Mouse (Mus musculus) spleen, postnatal 36 days (tissue): ENCODE results near the gene Syt12.
"Not testable (repeated sequence)": the region's sequence is repeated elsewhere in the genome, so short reads cannot be mapped to it uniquely, and the experiment has no call there.

Experiments used
- DNase-seq, 2 experiments: peaks; one replicate each; pipeline ENCODE4 v3.0.0; 2022; ENCODE audit warnings: low spot score in 2 of 2, mixed read lengths in 1 of 2

Syt12 gene

GRCm38 (mm10) chr19:4491080-4491695 is 13.9 kb upstream of the Syt12 start:
- no peak for DNase-seq

GRCm38 (mm10) chr19:4487877-4488276 is 10.6 kb upstream of the Syt12 start:
- DNase-seq: no peak

- no peak for DNase-seq
Measured at GRCm38 (mm10) chr19:4485006-4485405, 7.8 kb upstream of the Syt12 start.

- DNase-seq: no peak
Measured at GRCm38 (mm10) chr19:4482111-4482859, 5.0 kb upstream of the Syt12 start.

- no peak for DNase-seq
Measured at GRCm38 (mm10) chr19:4481326-4481725, 4.1 kb upstream of the Syt12 start.

- no peak for DNase-seq
Measured at GRCm38 (mm10) chr19:4480041-4480440, 2.8 kb upstream of the Syt12 start.

- DNase-seq: no peak
Measured at GRCm38 (mm10) chr19:4478190-4478516, 906 bp upstream of the Syt12 start.

- no peak for DNase-seq
Measured at GRCm38 (mm10) chr19:4476601-4477257, 518 bp downstream of the Syt12 start.

- peak in 1 of 2 experiments; percentile 9 for DNase-seq
Measured at GRCm38 (mm10) chr19:4475224-4475925, 1.9 kb downstream of the Syt12 start.

GRCm38 (mm10) chr19:4474739-4475138 is 2.5 kb downstream of the Syt12 start:
- no peak for DNase-seq

GRCm38 (mm10) chr19:4473549-4473948 is 3.7 kb downstream of the Syt12 start:
- DNase-seq: no peak

- DNase-seq: no peak
Measured at GRCm38 (mm10) chr19:4468363-4468762, 8.9 kb downstream of the Syt12 start.

- DNase-seq: no peak
Measured at GRCm38 (mm10) chr19:4464666-4465065, 12.6 kb downstream of the Syt12 start.

GRCm38 (mm10) chr19:4461981-4462380 is 15.3 kb downstream of the Syt12 start:
- DNase-seq: no peak

- DNase-seq: peak in 1 of 2 experiments; percentile 36
Measured at GRCm38 (mm10) chr19:4456227-4456626, 21.0 kb downstream of the Syt12 start.

GRCm38 (mm10) chr19:4455071-4455800 is 22.0 kb downstream of the Syt12 start:
- no peak for DNase-seq

GRCm38 (mm10) chr19:4454040-4454439 is 23.2 kb downstream of the Syt12 start:
- DNase-seq: not testable (repeated sequence)

GRCm38 (mm10) chr19:4452525-4452924 is 24.7 kb downstream of the Syt12 start:
- no peak for DNase-seq

GRCm38 (mm10) chr19:4451965-4452364 is 25.3 kb downstream of the Syt12 start:
- DNase-seq: no peak

- no peak for DNase-seq
Measured at GRCm38 (mm10) chr19:4451098-4451497, 26.1 kb downstream of the Syt12 start.

- no peak for DNase-seq
Measured at GRCm38 (mm10) chr19:4450666-4451065, 26.6 kb downstream of the Syt12 start.

- DNase-seq: no peak
Measured at GRCm38 (mm10) chr19:4449230-4449629, 28.0 kb downstream of the Syt12 start.
